Mouse (Mus musculus) WW6 (cell line): ENCODE measurements around the gene Lipc.

Experiments used
- DNase-seq: peaks from one replicate; pipeline ENCODE4 v3.0.0-alpha.2; 2013; ENCODE audit warnings: low read depth, low spot score

The Lipc gene

GRCm38 (mm10) chr9:70952126-70952525 is at the start of gene Lipc:
Gene Lipc (minus strand): TSS chr9:70952226.
- no peak for DNase-seq

GRCm38 (mm10) chr9:70999161-70999560 is 47.1 kb upstream of the Lipc start:
- DNase-seq = no peak

GRCm38 (mm10) chr9:70998719-70999118 is 46.7 kb upstream of the Lipc start:
- DNase-seq = no peak

- DNase-seq = no peak
Observed at GRCm38 (mm10) chr9:70993326-70993725, 41.3 kb upstream of the Lipc start.

- no peak for DNase-seq
Observed at GRCm38 (mm10) chr9:70991401-70991800, 39.4 kb upstream of the Lipc start.

GRCm38 (mm10) chr9:70987210-70987609 is 35.2 kb upstream of the Lipc start:
- peak; percentile 7 for DNase-seq

GRCm38 (mm10) chr9:70982991-70983480 is 31.0 kb upstream of the Lipc start:
- no peak for DNase-seq

- DNase-seq = no peak
Observed at GRCm38 (mm10) chr9:70981721-70982120, 29.7 kb upstream of the Lipc start.

- no peak for DNase-seq
Observed at GRCm38 (mm10) chr9:70979641-70980040, 27.6 kb upstream of the Lipc start.

- no peak for DNase-seq
Observed at GRCm38 (mm10) chr9:70979171-70979570, 27.1 kb upstream of the Lipc start.

GRCm38 (mm10) chr9:70977392-70977791 is 25.4 kb upstream of the Lipc start:
- no peak for DNase-seq

GRCm38 (mm10) chr9:70975921-70976320 is 23.9 kb upstream of the Lipc start:
- DNase-seq = no peak

GRCm38 (mm10) chr9:70973286-70973685 is 21.3 kb upstream of the Lipc start:
- DNase-seq = no peak

- no peak for DNase-seq
Observed at GRCm38 (mm10) chr9:70969244-70969643, 17.2 kb upstream of the Lipc start.

- no peak for DNase-seq
Observed at GRCm38 (mm10) chr9:70965999-70966994, 14.3 kb upstream of the Lipc start.

GRCm38 (mm10) chr9:70965422-70965821 is 13.4 kb upstream of the Lipc start:
- no peak for DNase-seq

GRCm38 (mm10) chr9:70965011-70965410 is 13.0 kb upstream of the Lipc start:
- DNase-seq = no peak

GRCm38 (mm10) chr9:70963461-70963891 is 11.4 kb upstream of the Lipc start:
- no peak for DNase-seq

GRCm38 (mm10) chr9:70962781-70963455 is 10.9 kb upstream of the Lipc start:
- no peak for DNase-seq

GRCm38 (mm10) chr9:70960301-70960700 is 8.3 kb upstream of the Lipc start:
- DNase-seq = no peak

GRCm38 (mm10) chr9:70959866-70960265 is 7.8 kb upstream of the Lipc start:
- DNase-seq = no peak

- DNase-seq = no peak
Observed at GRCm38 (mm10) chr9:70959447-70959846, 7.4 kb upstream of the Lipc start.
